Mouse (Mus musculus): ENCODE measurements around the gene Ganc. TPM values are rescaled to one million over a fixed set of nuclear protein-coding genes. Genes with fewer than 3 reads are reported as not detected.

Ganc gene
- polyA plus RNA-seq, 1 experiment: 10.5 TPM

- TF ChIP-seq POLR2A (IDR thresholded peaks at IDR 0.05; ENCODE audit: low read depth, low read length) (no peak), CTCF (IDR thresholded peaks at IDR 0.05; ENCODE audit: extremely low read depth, insufficient read length, insufficient replicate concordance, low read depth, low read length) (no peak)
- Histone ChIP-seq H3K27ac (ENCODE audit: insufficient read depth, low read depth, low read length) (no peak overlapping the region), H3K4me1 (ENCODE audit: control insufficient read depth, insufficient read depth, insufficient read length, low read length) (no peaks in the 10 kb centered on the region), H3K27me3 (ENCODE audit: control insufficient read depth, insufficient read depth, low read length) (no peaks in the 10 kb centered on the region), H3K36me3 (ENCODE audit: control insufficient read depth, insufficient read depth, low read length) (peaks cover 8% of the 10 kb centered on the region), H3K4me3 (ENCODE audit: low read depth, low read length) (no peak overlapping the region)
- WGBS: 65% methylated on average over 7 of the region's 7 CpGs
These were observed 59.6 kb downstream of the Ganc start for GRCm38 (mm10) chr2:120463328-120463727.

DNA sequence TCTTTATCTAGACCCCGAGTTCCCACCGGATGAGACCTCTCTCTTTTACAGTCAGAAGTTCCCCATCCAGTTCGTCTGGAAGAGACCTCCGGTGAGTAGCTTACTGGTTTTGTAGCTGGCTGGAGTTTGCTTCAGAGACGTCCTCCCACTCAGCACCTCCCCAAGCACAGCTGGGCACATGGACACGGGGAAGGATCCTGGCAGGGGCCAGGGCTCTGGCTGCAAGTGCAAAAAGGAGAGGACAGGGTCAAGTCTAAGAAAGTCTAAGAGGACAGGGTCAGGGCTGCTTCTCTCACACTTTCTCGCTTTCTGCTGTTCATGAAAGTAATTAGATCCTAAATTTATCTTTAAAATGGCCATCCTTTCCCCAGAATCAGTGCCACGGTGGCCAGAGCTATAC lies 60.4 kb downstream of the Ganc start:
- Histone ChIP-seq H3K4me1 (ENCODE audit: control insufficient read depth, insufficient read depth, insufficient read length, low read length) (no peaks in the 10 kb centered on the region), H3K27me3 (ENCODE audit: control insufficient read depth, insufficient read depth, low read length) (no peaks in the 10 kb centered on the region), H3K36me3 (ENCODE audit: control insufficient read depth, insufficient read depth, low read length) (peaks cover 8% of the 10 kb centered on the region), H3K27ac (ENCODE audit: insufficient read depth, low read depth, low read length) (no peak overlapping the region), H3K4me3 (ENCODE audit: low read depth, low read length) (no peak overlapping the region)
- 76% methylated on average over 8 of the region's 8 CpGs for WGBS
- TF ChIP-seq POLR2A (IDR thresholded peaks at IDR 0.05; ENCODE audit: low read depth, low read length): no peak
- TF ChIP-seq CTCF (IDR thresholded peaks at IDR 0.05; ENCODE audit: extremely low read depth, insufficient read length, insufficient replicate concordance, low read depth, low read length): no peak

- Histone ChIP-seq H3K4me1 (ENCODE audit: control insufficient read depth, insufficient read depth, insufficient read length, low read length) (no peaks in the 10 kb centered on the region), H3K36me3 (ENCODE audit: control insufficient read depth, insufficient read depth, low read length) (peaks cover 6% of the 10 kb centered on the region), H3K4me3 (ENCODE audit: low read depth, low read length) (no peak overlapping the region), H3K27ac (ENCODE audit: insufficient read depth, low read depth, low read length) (no peak overlapping the region), H3K27me3 (ENCODE audit: control insufficient read depth, insufficient read depth, low read length) (no peaks in the 10 kb centered on the region)
- WGBS: 80% methylated on average over 2 of the region's 2 CpGs
- TF ChIP-seq POLR2A (IDR thresholded peaks at IDR 0.05; ENCODE audit: low read depth, low read length) (no peak), CTCF (IDR thresholded peaks at IDR 0.05; ENCODE audit: extremely low read depth, insufficient read length, insufficient replicate concordance, low read depth, low read length) (no peak)
These were observed 61.2 kb downstream of the Ganc start for GRCm38 (mm10) chr2:120464732-120465396.

DNA sequence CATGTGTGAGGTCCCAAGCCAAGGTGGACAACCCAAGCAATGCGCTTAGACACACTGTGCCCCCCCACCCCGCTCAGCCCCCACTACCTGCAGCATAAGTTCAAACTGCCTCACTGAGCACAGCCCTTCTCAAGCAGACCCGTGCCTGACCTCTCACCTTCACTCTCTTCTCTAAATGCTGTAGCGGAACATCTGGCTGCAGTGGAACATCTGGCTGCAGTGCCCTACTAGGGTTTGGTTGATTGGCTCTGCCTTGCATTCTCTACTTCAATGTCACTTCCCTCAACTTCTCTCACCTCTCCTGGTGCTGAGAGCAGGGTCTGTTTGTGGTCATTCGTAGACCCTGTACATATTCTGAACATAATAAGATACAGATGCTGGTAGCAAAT lies 61.7 kb downstream of the Ganc start:
- H3K4me3 ChIP-seq (ENCODE audit: low read depth, low read length): no peak overlapping the region
- no peaks in the 10 kb centered on the region for H3K27me3 ChIP-seq (ENCODE audit: control insufficient read depth, insufficient read depth, low read length)
- H3K36me3 ChIP-seq (ENCODE audit: control insufficient read depth, insufficient read depth, low read length): peaks cover 4% of the 10 kb centered on the region; the same call in 1 of the 2 replicates
- no peak for TF ChIP-seq CTCF (IDR thresholded peaks at IDR 0.05; ENCODE audit: extremely low read depth, insufficient read length, insufficient replicate concordance, low read depth, low read length)
- no peak for TF ChIP-seq POLR2A (IDR thresholded peaks at IDR 0.05; ENCODE audit: low read depth, low read length)
- WGBS: 85% methylated on average over 5 of the region's 5 CpGs
- no peaks in the 10 kb centered on the region for H3K4me1 ChIP-seq (ENCODE audit: control insufficient read depth, insufficient read depth, insufficient read length, low read length)
- no peak overlapping the region for H3K27ac ChIP-seq (ENCODE audit: insufficient read depth, low read depth, low read length)

DNA sequence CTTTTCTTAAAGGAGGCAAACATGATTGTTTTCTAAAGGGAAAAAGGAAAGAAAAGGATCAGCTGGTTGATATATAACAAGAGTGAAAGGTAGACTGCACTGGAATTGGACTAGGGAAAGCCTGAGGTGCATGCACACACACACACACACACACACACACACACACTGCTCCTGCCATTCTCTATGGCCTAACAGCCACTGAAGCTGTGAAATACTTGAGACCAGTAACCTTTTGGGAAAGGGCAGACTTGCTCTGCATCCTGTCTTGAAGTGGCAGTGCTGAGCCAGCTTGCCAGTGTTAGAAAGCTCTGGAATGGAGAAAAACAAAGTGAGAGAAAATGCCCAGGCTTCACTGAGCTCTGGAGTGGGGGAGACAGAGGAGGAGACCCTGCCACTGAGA lies 64.3 kb downstream of the Ganc start:
- Histone ChIP-seq H3K4me3 (ENCODE audit: low read depth, low read length) (no peak overlapping the region), H3K4me1 (ENCODE audit: control insufficient read depth, insufficient read depth, insufficient read length, low read length) (no peaks in the 10 kb centered on the region), H3K36me3 (ENCODE audit: control insufficient read depth, insufficient read depth, low read length) (no peaks in the 10 kb centered on the region), H3K27ac (ENCODE audit: insufficient read depth, low read depth, low read length) (no peak overlapping the region), H3K27me3 (ENCODE audit: control insufficient read depth, insufficient read depth, low read length) (no peaks in the 10 kb centered on the region)
- TF ChIP-seq CTCF (IDR thresholded peaks at IDR 0.05; ENCODE audit: extremely low read depth, insufficient read length, insufficient replicate concordance, low read depth, low read length) (no peak), POLR2A (IDR thresholded peaks at IDR 0.05; ENCODE audit: low read depth, low read length) (no peak)

- no peaks in the 10 kb centered on the region for H3K36me3 ChIP-seq (ENCODE audit: control insufficient read depth, insufficient read depth, low read length)
- H3K27me3 ChIP-seq (ENCODE audit: control insufficient read depth, insufficient read depth, low read length): no peaks in the 10 kb centered on the region
- WGBS: 66% methylated on average over 3 of the region's 3 CpGs
- H3K4me3 ChIP-seq (ENCODE audit: low read depth, low read length): no peak overlapping the region
- H3K27ac ChIP-seq (ENCODE audit: insufficient read depth, low read depth, low read length): no peak overlapping the region
- H3K4me1 ChIP-seq (ENCODE audit: control insufficient read depth, insufficient read depth, insufficient read length, low read length): no peaks in the 10 kb centered on the region
- TF ChIP-seq POLR2A (IDR thresholded peaks at IDR 0.05; ENCODE audit: low read depth, low read length): no peak
These were observed 65.5 kb downstream of the Ganc start for GRCm38 (mm10) chr2:120469220-120469619.

DNA sequence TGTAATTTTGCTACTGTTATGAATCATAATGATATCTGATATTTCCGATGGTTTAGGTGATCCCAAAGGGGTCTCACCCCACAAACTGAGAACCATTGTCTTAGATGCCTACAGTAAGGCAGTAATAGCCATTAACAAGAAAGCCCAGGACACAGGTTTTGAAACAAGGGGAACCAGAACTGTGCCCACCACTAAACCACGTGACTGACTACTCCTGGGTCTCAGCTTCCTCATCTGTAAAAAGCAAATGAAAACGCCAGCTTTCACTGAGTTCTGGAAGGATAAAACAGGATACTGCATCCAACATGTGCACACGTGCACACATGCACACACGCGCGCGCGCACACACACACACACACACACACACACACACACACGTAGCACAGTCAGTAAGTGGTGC lies 66.0 kb downstream of the Ganc start:
- TF ChIP-seq CTCF (IDR thresholded peaks at IDR 0.05; ENCODE audit: extremely low read depth, insufficient read length, insufficient replicate concordance, low read depth, low read length) (no peak), POLR2A (IDR thresholded peaks at IDR 0.05; ENCODE audit: low read depth, low read length) (no peak)
- H3K4me3 ChIP-seq (ENCODE audit: low read depth, low read length): no peak overlapping the region
- no peaks in the 10 kb centered on the region for H3K4me1 ChIP-seq (ENCODE audit: control insufficient read depth, insufficient read depth, insufficient read length, low read length)
- H3K27me3 ChIP-seq (ENCODE audit: control insufficient read depth, insufficient read depth, low read length): no peaks in the 10 kb centered on the region
- WGBS: 85% methylated on average over 10 of the region's 10 CpGs
- no peaks in the 10 kb centered on the region for H3K36me3 ChIP-seq (ENCODE audit: control insufficient read depth, insufficient read depth, low read length)
- no peak overlapping the region for H3K27ac ChIP-seq (ENCODE audit: insufficient read depth, low read depth, low read length)

All from small intestine, adult 2 months (tissue).